Mouse (Mus musculus) ES-E14 (cell line): ENCODE measurements around the gene Rpl13a. TPM values are rescaled to one million over a fixed set of nuclear protein-coding genes. Genes with fewer than 3 reads are reported as not detected.
A peak's percentile ranks its signal among the peaks of the same experiment; 100 is the strongest.
"Not testable (repeated sequence)": the region's sequence is repeated elsewhere in the genome, so short reads cannot be mapped to it uniquely, and the experiment has no call there.

Experiments
- DNase-seq: peaks from one replicate; pipeline ENCODE4 v3.0.0-alpha.2; 2013; ENCODE audit warnings: low read depth, low spot score
- H3K27ac ChIP-seq: 2 replicates; pipeline ENCODE4 v1.5.1; 2012; ENCODE audit warnings: low read depth, mild to moderate bottlenecking, low read length, moderate library complexity, mixed read lengths; ENCODE audit not compliant: poor library complexity, insufficient read depth, severe bottlenecking
- H3K36me3 ChIP-seq: 2 replicates; pipeline ENCODE4 v1.6.1; 2012; ENCODE audit warnings: mild to moderate bottlenecking, low read length, moderate library complexity, mixed read lengths; ENCODE audit not compliant: control insufficient read depth, poor library complexity, insufficient read depth, severe bottlenecking
- H3K4me1 ChIP-seq, 2 experiments: fragments of 150-350 bp in 1 of 2; sonication (generic) in 1 of 2; 2 replicates each; pipeline ENCODE4 v1.6.1; 2012; ENCODE audit warnings: low read length in 2 of 2, mild to moderate bottlenecking in 1 of 2, mixed read lengths in 1 of 2; ENCODE audit not compliant: control insufficient read depth in 2 of 2, insufficient read depth in 2 of 2, poor library complexity in 1 of 2
- H3K4me3 ChIP-seq, 2 experiments: fragments of 150-350 bp in 1 of 2; sonication (generic) in 1 of 2; 2 replicates each; pipeline ENCODE4 v1.5.1; 2012; ENCODE audit warnings: low read length in 2 of 2, low read depth in 1 of 2, mild to moderate bottlenecking in 1 of 2, mixed read lengths in 1 of 2; ENCODE audit not compliant: insufficient read depth in 1 of 2, poor library complexity in 1 of 2, severe bottlenecking in 1 of 2
- H3K9ac ChIP-seq: 2 replicates; pipeline ENCODE4 v1.6.1; 2012; ENCODE audit warnings: low read depth, mild to moderate bottlenecking, low read length, mixed read lengths; ENCODE audit not compliant: poor library complexity, insufficient read depth, severe bottlenecking
- H3K9me3 ChIP-seq: fragments of 150-350 bp; sonication (generic); 2 replicates; pipeline ENCODE4 v1.6.1; 2012; ENCODE audit warnings: low read depth, mild to moderate bottlenecking, low read length; ENCODE audit not compliant: control insufficient read depth, insufficient read depth
- CHD2 ChIP-seq: IDR thresholded peaks from 2 replicates; pipeline ENCODE4 v1.6.1; 2014; ENCODE audit warnings: mild to moderate bottlenecking, low read depth, low read length, inconsistent platforms
- HCFC1 ChIP-seq: IDR thresholded peaks from 2 replicates; pipeline ENCODE4 v1.6.1; 2012; ENCODE audit warnings: low read length, inconsistent platforms, borderline replicate concordance; ENCODE audit not compliant: insufficient read depth
- MAFK ChIP-seq: IDR thresholded peaks from 2 replicates; pipeline ENCODE4 v1.6.1; 2014; ENCODE audit warnings: mild to moderate bottlenecking, low read depth, low read length, inconsistent platforms; ENCODE audit not compliant: insufficient read depth
- ZC3H11A ChIP-seq: IDR thresholded peaks from 2 replicates; pipeline ENCODE4 v1.6.1; 2012; ENCODE audit warnings: low read depth, mild to moderate bottlenecking, inconsistent platforms, low read length, borderline replicate concordance
- ZNF384 ChIP-seq: IDR thresholded peaks from 2 replicates; pipeline ENCODE4 v1.6.1; 2012; ENCODE audit warnings: low read depth, low read length, inconsistent platforms
- in situ Hi-C, 2 experiments: fragments of 600-800 bp; cut with MboI; formaldehyde crosslinking; loops; one replicate each; pipeline ENCODE4 v1.15.1; 2025; ENCODE audit warnings: low sequenced_read_pairs in 2 of 2, inconsistent platforms in 1 of 2; ENCODE audit not compliant: unreplicated experiment in 2 of 2
- total RNA-seq: library from RNA; depleted of rRNA; stranded (reverse); fragments of 300-350 nt; gene quantifications from 2 replicates; pipeline ENCODE4 v1.2.3, GENCODE M21; 2012

The Rpl13a gene
- total RNA-seq, 1 experiment, result 3,971 TPM

DNA sequence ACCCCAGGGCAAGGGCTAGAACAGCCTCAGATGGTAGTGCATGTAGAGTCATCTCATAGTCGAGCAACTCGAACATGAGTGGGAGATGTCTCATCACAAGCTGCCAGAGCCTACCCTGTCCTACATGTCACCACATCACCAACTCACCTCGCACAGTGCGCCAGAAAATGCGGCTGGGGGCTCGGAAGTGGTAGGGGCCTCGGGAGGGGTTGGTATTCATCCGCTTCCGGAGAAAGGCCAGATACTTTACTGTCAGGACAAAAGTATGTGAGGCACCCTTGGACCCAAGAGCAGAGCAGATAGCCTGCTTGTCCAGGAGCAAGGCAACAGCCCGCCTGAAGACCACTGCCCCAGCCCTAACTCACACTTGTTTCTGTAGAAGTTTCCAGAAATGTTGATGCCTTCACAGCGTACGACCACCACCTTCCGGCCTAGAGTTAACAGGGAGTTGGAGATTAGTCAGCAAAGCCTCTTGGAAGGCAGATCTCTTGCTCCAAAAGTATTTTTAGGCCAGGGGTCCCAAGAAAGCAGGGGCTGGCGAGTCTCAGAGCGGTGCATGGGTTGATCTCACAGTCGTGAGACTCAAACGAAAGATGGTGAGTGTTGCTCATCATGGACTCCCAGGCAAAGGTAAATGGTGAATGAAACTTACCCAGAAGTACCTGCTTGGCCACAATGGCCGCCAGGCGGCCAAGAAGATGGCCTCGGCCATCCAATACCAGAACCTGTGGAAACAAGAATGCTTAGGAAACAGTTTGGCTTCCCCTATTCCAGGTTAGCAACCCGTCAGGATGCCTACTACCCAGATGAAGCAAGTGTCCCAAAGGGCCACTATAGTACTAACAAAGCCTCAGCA lies 1.5 kb downstream of the Rpl13a start:
- peaks cover 49% of the 10 kb centered on the region for H3K36me3 ChIP-seq
- H3K27ac ChIP-seq, result peak overlapping the region; percentile 96
- H3K4me3 ChIP-seq, result peak overlapping the region; percentile 80 to 99
- peak overlapping the region; percentile 100 for H3K9ac ChIP-seq
- H3K4me1 ChIP-seq, result peaks cover 0 to 11% of the 10 kb centered on the region in 2 experiments; a peak in 1 of 4 replicates
- DNase-seq, result no peak
- no peaks in the 10 kb centered on the region for H3K9me3 ChIP-seq
- in situ Hi-C loops, result no loop called here
- TF ChIP-seq ZC3H11A (no peak), ZNF384 (no peak), MAFK (no peak), CHD2 (no peak), HCFC1 (no peak)

DNA sequence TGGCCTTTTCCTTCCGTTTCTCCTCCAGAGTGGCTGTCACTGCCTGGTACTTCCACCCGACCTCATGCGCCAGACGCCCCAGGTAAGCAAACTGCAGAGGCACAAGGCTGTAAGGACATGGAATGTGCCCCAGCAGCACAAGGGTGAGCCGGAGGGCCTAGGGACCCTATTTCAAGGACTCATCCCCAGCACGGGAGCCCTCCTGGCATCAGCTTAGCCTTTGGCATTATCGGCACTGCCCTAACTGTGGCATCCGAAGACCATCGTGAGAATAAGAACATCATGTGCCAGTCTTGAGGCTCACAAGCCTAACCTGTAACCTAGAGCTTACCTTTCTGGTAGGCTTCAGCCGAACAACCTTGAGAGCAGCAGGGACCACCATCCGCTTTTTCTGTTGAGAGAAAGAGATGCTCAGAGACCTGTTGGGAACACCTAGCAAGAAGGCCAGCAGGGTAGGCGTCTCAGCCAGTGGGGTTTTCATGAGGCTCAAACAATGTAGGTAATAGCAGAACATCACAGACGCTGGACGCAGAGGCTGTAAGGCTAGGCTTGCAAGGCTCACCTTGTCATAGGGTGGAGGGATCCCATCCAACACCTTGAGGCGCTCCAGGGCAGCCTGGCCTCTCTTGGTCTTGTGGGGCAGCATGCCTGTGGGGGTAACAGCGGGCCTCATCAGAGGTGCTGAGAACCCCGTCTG lies 2.3 kb downstream of the Rpl13a start:
- H3K36me3 ChIP-seq, result peaks cover 57% of the 10 kb centered on the region
- H3K9ac ChIP-seq, result peak overlapping the region; percentile 100
- TF ChIP-seq ZC3H11A (no peak), CHD2 (no peak), HCFC1 (no peak), ZNF384 (no peak), MAFK (no peak)
- no peak for DNase-seq
- H3K4me3 ChIP-seq, result peak overlapping the region; percentile 80 to 99
- in situ Hi-C loops, result no loop called here
- H3K4me1 ChIP-seq, result peaks cover 0 to 12% of the 10 kb centered on the region in 2 experiments; a peak in 1 of 4 replicates
- peak overlapping the region; percentile 96 for H3K27ac ChIP-seq
- no peaks in the 10 kb centered on the region for H3K9me3 ChIP-seq

DNA sequence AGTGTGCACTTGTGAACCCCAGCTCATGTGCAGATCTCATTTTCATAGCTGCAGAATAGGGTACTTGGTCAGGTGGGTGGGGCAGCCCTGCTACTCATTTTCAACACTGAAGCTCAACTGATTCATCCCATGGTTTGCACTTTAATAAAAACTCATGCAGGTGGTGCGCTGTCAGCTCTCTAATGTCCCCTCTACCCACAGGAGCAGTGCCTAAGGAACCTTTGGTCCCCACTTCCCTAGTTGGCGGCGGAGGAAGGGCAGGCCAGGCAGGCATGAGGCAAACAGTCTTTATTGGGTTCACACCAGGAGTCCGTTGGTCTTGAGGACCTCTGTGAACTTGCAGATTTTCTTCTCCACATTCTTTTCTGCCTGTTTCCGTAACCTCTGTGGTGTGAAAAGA lies 2.9 kb downstream of the Rpl13a start:
- Histone ChIP-seq H3K9ac (peak overlapping the region; percentile 100; the same call in 1 of the 2 replicates), H3K36me3 (peaks cover 63% of the 10 kb centered on the region), H3K4me3 (peak overlapping the region in 1 of 2 experiments; percentile 99; a peak in 2 of 4 replicates), H3K27ac (peak overlapping the region; percentile 96)
- H3K4me1 ChIP-seq, H3K9me3 ChIP-seq, DNase-seq, in situ Hi-C loops: not testable (repeated sequence)

DNA sequence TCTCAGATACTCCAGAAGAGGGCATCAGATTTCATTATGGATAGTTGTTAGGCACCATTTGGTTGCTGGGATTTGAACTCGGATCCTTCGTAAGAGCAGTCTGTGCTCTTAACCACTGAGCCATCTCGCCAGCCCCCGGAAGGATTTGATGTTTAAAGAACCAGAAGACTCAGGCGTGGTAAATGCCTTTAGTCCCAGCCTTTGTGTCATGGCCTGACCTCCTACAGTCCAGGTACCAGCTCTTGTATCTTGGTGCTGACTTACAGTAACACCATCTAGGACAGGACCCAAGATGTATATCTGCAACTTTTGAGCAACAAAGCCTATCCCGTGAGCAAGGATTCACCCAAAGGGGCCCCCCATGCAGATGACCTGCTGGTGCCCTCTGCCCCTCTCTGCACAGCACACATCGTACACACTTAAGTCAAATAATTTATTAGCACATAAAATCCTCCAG lies 3.4 kb downstream of the Rpl13a start:
- peak overlapping the region; percentile 96; the same call in 1 of the 2 replicates for H3K27ac ChIP-seq
- in situ Hi-C loops, result no loop called here
- DNase-seq, result peak; percentile 63
- H3K9me3 ChIP-seq, result no peaks in the 10 kb centered on the region
- H3K9ac ChIP-seq, result peak overlapping the region; percentile 100; the same call in 1 of the 2 replicates
- peaks cover 0 to 7% of the 10 kb centered on the region in 2 experiments; a peak in 1 of 4 replicates for H3K4me1 ChIP-seq
- TF ChIP-seq MAFK (no peak), CHD2 (no peak), ZNF384 (no peak), HCFC1 (no peak), ZC3H11A (no peak)
- H3K36me3 ChIP-seq, result peaks cover 67% of the 10 kb centered on the region
- H3K4me3 ChIP-seq, result peak overlapping the region in 1 of 2 experiments; percentile 99; a peak in 2 of 4 replicates
